Mouse (Mus musculus) olfactory bulb, adult 2 months (tissue): ENCODE measurements at regions not wholly inside any gene's neighbourhood (a gene's known extent, or its start where the extent isn't known, plus 50 kb on each side); places are given as distances from the start of the nearest gene placed in this dataset.

Experiments used
- CTCF ChIP-seq: fragments of 200-500 bp; IDR thresholded peaks from 2 replicates; pipeline ENCODE4 v1.5.1; 2012; ENCODE audit warnings: low read depth, mild to moderate bottlenecking, low read length, moderate library complexity; ENCODE audit not compliant: insufficient read depth
- POLR2A ChIP-seq: fragments of 200-500 bp; IDR thresholded peaks from 2 replicates; pipeline ENCODE4 v1.6.1; 2012; ENCODE audit warnings: mild to moderate bottlenecking, low read depth, low read length, moderate library complexity; ENCODE audit not compliant: insufficient read depth

DNA sequence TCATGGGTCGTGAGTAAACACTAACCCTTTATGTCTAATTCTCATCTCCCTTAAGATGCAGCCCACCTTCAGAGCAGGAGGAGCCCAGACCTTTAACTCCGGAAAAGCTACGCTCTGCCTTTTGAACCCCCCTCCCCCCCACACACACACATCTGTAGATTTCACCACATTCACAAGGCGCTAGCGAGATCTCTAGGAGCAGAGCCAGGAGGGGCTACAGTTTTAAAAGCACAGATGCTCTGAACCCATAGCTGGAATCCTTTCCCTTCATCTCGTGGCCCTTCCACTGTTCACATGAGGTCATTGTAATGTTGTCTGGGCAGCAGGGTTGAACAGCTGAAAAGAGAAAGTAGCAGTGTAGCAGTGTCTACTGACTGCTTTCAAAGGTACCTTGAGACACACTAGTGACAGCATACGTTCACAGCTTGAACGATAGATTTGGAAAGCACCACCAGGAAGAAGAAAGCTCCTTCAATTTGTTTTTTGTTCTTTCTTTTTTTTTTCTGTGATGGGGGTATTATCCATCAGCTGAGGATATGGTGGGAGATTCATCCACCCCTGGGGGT, 174.2 kb upstream of the Plxnc1 start:
- no peak for TF ChIP-seq CTCF
- TF ChIP-seq POLR2A: no peak
